Mouse (Mus musculus) MEL-GATA-1-ER (cell line): ENCODE measurements at regions not wholly inside any gene's neighbourhood (a gene's known extent, or its start where the extent isn't known, plus 50 kb on each side); places are given as distances from the start of the nearest gene placed in this dataset.

Experiments used
- DNase-seq: peaks from one replicate; pipeline ENCODE4 v3.0.0-alpha.2; 2012; ENCODE audit warnings: low read depth; ENCODE audit errors: extremely low read depth

DNA sequence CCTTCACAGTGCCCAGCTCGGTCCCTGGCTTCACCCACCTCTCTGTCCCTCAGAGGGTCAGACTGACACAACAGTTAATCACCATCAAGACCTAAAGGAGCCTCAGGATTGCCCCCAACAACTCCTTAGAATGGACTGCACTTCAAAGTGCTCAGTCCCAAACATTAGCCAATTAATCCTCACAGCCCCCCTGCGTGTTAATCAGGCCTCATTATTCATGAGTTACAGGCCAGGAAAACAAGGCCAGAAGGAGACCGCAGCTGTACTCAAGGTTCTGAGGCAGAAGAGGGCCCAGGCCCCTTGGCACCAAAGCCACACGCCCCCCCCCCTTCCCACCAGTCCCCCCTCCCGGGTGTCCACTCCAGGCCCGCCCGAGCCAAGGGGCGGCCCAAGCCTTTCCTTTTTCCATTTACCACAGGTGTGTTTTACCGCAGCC is 2163.8 kb upstream of the Gm7489 start:
- DNase-seq, result no peak

DNA sequence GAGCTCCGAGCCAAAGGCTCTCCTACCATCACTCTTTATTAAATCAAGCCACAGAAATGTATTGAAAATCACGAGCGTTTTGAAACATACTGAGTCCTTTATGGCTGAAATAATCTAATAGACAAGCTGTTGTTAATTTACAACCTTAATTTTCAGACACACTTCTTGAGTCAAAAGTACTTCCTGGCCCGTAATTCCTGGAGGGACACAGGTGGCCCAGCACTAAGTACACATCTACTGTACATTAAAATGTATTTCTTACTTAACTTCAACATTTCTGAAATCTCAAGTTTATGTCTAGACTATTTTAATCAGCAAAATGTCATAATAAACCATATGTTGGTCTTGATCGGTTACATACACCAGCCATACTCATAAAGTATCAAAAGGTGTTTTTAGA is 2163.3 kb upstream of the Gm7489 start:
- DNase-seq, result no peak

DNA sequence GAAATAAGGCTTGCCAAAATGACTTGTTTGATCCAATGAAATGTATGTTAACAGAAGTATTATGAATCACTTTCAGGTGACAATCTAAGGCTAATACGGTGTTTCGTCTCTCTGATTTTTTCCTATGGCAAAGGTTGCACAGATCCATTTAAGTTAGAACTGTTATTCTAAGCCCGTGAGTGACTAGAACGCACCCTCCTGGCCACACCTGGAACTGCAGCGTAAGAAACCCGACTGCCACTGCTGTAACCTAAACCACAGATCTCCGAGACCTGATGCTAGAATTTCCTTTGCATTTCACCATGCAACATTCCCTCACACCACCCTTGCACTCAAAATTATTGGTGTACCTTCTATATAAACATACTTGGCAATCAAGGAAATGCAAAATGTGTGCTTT is 2160.6 kb upstream of the Gm7489 start:
- DNase-seq, result peak; percentile 29

DNA sequence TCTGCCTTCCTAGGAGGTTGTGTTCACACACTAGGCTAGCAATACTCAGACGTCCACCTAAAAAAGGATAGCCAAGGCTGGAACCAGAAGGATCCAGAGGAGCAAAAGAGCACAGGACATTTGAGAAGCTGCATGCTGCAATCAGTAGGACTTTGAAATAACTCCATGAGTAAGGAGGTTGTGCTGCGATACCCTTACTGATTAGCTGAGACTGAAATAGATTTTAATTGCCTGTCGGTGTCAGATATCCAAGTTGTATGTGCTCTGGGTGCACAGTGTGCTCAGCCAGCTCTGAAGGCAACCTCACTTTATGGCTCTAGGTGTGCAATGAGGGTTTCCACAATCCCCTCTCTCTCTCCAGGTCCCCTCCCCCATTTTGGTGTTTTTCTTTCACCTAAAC is 2159.2 kb upstream of the Gm7489 start:
- no peak for DNase-seq

DNA sequence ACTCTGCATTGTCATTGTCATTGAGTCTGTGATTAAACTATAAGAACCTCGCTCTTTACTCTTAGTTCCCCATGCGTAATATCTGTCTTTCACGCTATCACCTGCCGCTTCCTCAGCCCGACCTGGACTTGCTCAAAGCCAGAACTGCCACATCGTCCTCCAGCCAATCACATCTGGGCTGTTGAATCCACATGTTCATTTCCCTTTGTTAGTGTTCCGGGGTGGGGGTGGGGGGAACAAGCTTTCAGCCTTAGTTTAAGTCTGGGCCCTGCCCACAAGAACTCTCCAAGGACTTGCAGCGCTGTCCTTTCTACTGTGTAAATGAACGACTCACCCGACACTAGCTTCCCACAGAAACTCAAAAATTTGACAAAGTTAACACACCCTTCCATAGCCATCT is 2154.6 kb upstream of the Gm7489 start:
- DNase-seq, result no peak

DNA sequence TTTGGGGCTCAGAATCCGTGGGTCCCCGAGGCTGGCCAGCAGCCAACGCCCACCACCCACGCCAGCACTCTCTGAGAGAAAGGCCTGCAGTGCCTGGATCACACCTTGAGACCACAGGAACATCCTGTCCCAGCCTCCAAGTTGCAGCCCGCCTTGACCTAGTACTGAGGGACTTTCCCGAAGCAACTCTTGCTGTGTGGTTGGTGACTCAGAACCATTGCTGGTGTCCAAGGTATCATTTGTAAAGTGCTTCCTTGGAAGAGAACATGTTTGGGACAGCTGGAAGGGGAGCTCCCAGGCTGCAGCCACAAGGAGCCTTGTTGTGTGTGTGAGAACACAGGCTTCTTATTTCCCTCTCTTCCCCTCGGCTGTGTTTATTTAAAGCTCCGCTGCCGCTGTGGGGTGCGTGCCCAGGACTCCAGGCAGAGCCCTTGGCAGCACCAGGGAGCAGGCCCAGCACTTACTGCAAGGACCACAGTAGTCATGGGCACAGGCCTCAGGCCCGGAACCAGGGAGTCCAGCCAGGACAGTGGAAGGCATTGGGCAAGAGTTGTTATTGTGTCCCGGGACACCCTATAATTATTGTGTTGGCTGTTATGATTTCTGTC is 2153.8 kb upstream of the Gm7489 start:
- no peak for DNase-seq

DNA sequence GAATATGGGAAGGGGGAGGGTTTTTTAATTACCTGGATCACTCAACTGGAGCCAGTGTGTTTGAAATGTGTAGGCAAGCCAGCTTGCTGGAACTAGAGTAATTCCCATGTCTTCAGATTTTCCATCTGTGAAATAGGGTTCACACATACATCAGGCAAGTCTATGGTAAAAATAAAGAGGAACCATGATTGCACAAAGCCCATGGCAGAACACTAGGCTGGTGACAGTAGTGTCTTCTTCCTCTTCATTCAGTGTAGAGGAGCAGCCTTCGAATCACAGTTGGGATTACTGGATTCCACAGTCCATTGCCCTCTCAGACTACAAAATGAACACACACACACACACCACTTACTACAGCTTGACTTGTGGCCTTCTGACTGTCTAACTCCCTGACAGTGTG is 2150.5 kb upstream of the Gm7489 start:
- DNase-seq, result no peak
